Mouse (Mus musculus): ENCODE data around the gene Tmcc1. TPM values are rescaled to one million over a fixed set of nuclear protein-coding genes. Genes with fewer than 3 reads are reported as not detected.
A peak's percentile ranks its signal among the peaks of the same experiment; 100 is the strongest.

The Tmcc1 gene
- polyA plus RNA-seq, 1 experiment from 2014 or later, result 26.2 TPM

GRCm38 (mm10) chr6:115998758-115999157, 194.5 kb downstream of the Tmcc1 start:
- Histone ChIP-seq H3K4me3 (replicated peaks; ENCODE audit: low read depth, low read length) (no peak overlapping the region), H3K27ac (replicated peaks; ENCODE audit: low read depth, low read length) (no peak overlapping the region), H3K36me3 (ENCODE audit: control insufficient read depth, insufficient read depth, low read length) (no peaks in the 10 kb centered on the region), H3K4me2 (ENCODE audit: low read length) (no peak overlapping the region), H3K27me3 (ENCODE audit: control insufficient read depth, insufficient read depth, low read length) (peaks cover 16% of the 10 kb centered on the region), H3K9me3 (ENCODE audit: control insufficient read depth, low read length) (no peaks in the 10 kb centered on the region), H3K9ac (replicated peaks; ENCODE audit: low read length) (no peak overlapping the region), H3K4me1 (ENCODE audit: control insufficient read depth, insufficient read depth, low read length) (peaks cover 8% of the 10 kb centered on the region; the same call in 1 of the 2 replicates)
- 80% methylated on average over 7 of the region's 7 CpGs for WGBS
- no peak for DNase-seq
- no peak for ATAC-seq (ENCODE audit: low FRiP score, low TSS enrichment)

- H3K36me3 ChIP-seq (ENCODE audit: control insufficient read depth, insufficient read depth, low read length), result no peaks in the 10 kb centered on the region
- H3K9ac ChIP-seq (replicated peaks; ENCODE audit: low read length), result no peak overlapping the region
- H3K9me3 ChIP-seq (ENCODE audit: control insufficient read depth, low read length), result no peaks in the 10 kb centered on the region
- H3K27me3 ChIP-seq (ENCODE audit: control insufficient read depth, insufficient read depth, low read length), result peaks cover 26% of the 10 kb centered on the region
- no peak overlapping the region for H3K27ac ChIP-seq (replicated peaks; ENCODE audit: low read depth, low read length)
- DNase-seq (no peak), ATAC-seq (ENCODE audit: low FRiP score, low TSS enrichment) (no peak)
- no peak overlapping the region for H3K4me3 ChIP-seq (replicated peaks; ENCODE audit: low read depth, low read length)
- WGBS, result 16% methylated on average over 3 of the region's 3 CpGs
- peaks cover 13% of the 10 kb centered on the region for H3K4me1 ChIP-seq (ENCODE audit: control insufficient read depth, insufficient read depth, low read length)
- no peak overlapping the region for H3K4me2 ChIP-seq (ENCODE audit: low read length)
These were observed 195.5 kb downstream of the Tmcc1 start for GRCm38 (mm10) chr6:115997726-115998311.

- no peaks in the 10 kb centered on the region for H3K36me3 ChIP-seq (ENCODE audit: control insufficient read depth, insufficient read depth, low read length)
- H3K27me3 ChIP-seq (ENCODE audit: control insufficient read depth, insufficient read depth, low read length), result peaks cover 40% of the 10 kb centered on the region
- WGBS, result 42% methylated on average over 6 of the region's 6 CpGs
- DNase-seq (no peak), ATAC-seq (ENCODE audit: low FRiP score, low TSS enrichment) (no peak)
- H3K9ac ChIP-seq (replicated peaks; ENCODE audit: low read length), result no peak overlapping the region
- peaks cover 16% of the 10 kb centered on the region for H3K4me1 ChIP-seq (ENCODE audit: control insufficient read depth, insufficient read depth, low read length)
- H3K27ac ChIP-seq (replicated peaks; ENCODE audit: low read depth, low read length), result no peak overlapping the region
- H3K4me2 ChIP-seq (ENCODE audit: low read length), result no peak overlapping the region
- H3K9me3 ChIP-seq (ENCODE audit: control insufficient read depth, low read length), result no peaks in the 10 kb centered on the region
- H3K4me3 ChIP-seq (replicated peaks; ENCODE audit: low read depth, low read length), result no peak overlapping the region
These were observed 197.0 kb downstream of the Tmcc1 start for GRCm38 (mm10) chr6:115996171-115996851.

GRCm38 (mm10) chr6:115995531-115995941, 197.8 kb downstream of the Tmcc1 start:
- peak overlapping the region; percentile 82; the same call in 1 of the 2 replicates for H3K4me2 ChIP-seq (ENCODE audit: low read length)
- DNase-seq (no peak), ATAC-seq (ENCODE audit: low FRiP score, low TSS enrichment) (no peak)
- no peak overlapping the region for H3K4me3 ChIP-seq (replicated peaks; ENCODE audit: low read depth, low read length)
- H3K4me1 ChIP-seq (ENCODE audit: control insufficient read depth, insufficient read depth, low read length), result peaks cover 17% of the 10 kb centered on the region
- no peak overlapping the region for H3K27ac ChIP-seq (replicated peaks; ENCODE audit: low read depth, low read length)
- 71% methylated on average over 4 of the region's 4 CpGs for WGBS
- no peak overlapping the region for H3K9ac ChIP-seq (replicated peaks; ENCODE audit: low read length)
- no peaks in the 10 kb centered on the region for H3K9me3 ChIP-seq (ENCODE audit: control insufficient read depth, low read length)
- H3K36me3 ChIP-seq (ENCODE audit: control insufficient read depth, insufficient read depth, low read length), result no peaks in the 10 kb centered on the region
- peaks cover 42% of the 10 kb centered on the region for H3K27me3 ChIP-seq (ENCODE audit: control insufficient read depth, insufficient read depth, low read length)

GRCm38 (mm10) chr6:115994877-115995520, 198.3 kb downstream of the Tmcc1 start, which contains the start of gene Plxnd1:
TSS of gene Plxnd1 (minus strand) at chr6:115995005.
- H3K4me3 ChIP-seq (replicated peaks; ENCODE audit: low read depth, low read length), result peak within 1 kb of the TSS; percentile 48
- under 1% methylated on average over 42 of the region's 51 CpGs for WGBS
- peak; percentile 57 for ATAC-seq (ENCODE audit: low FRiP score, low TSS enrichment)
- peaks cover 44% of the 10 kb centered on the region for H3K27me3 ChIP-seq (ENCODE audit: control insufficient read depth, insufficient read depth, low read length)
- DNase-seq, result peak; percentile 80
- H3K27ac ChIP-seq (replicated peaks; ENCODE audit: low read depth, low read length), result no peak within 1 kb of the TSS
- peaks cover 17% of the 10 kb centered on the region for H3K4me1 ChIP-seq (ENCODE audit: control insufficient read depth, insufficient read depth, low read length)
- peak within 1 kb of the TSS; percentile 82 for H3K4me2 ChIP-seq (ENCODE audit: low read length)
- H3K36me3 ChIP-seq (ENCODE audit: control insufficient read depth, insufficient read depth, low read length), result no peaks in the 10 kb centered on the region
- no peaks in the 10 kb centered on the region for H3K9me3 ChIP-seq (ENCODE audit: control insufficient read depth, low read length)
- H3K9ac ChIP-seq (replicated peaks; ENCODE audit: low read length), result peak within 1 kb of the TSS; percentile 44

- H3K27ac ChIP-seq (replicated peaks; ENCODE audit: low read depth, low read length), result no peak overlapping the region
- peaks cover 17% of the 10 kb centered on the region for H3K4me1 ChIP-seq (ENCODE audit: control insufficient read depth, insufficient read depth, low read length)
- WGBS, result 1% methylated on average over 89 of the region's 93 CpGs
- H3K4me2 ChIP-seq (ENCODE audit: low read length), result peak overlapping the region; percentile 82
- DNase-seq, result peak; percentile 54
- H3K27me3 ChIP-seq (ENCODE audit: control insufficient read depth, insufficient read depth, low read length), result peaks cover 44% of the 10 kb centered on the region
- peak overlapping the region; percentile 44 for H3K9ac ChIP-seq (replicated peaks; ENCODE audit: low read length)
- H3K36me3 ChIP-seq (ENCODE audit: control insufficient read depth, insufficient read depth, low read length), result no peaks in the 10 kb centered on the region
- no peak for ATAC-seq (ENCODE audit: low FRiP score, low TSS enrichment)
- H3K9me3 ChIP-seq (ENCODE audit: control insufficient read depth, low read length), result no peaks in the 10 kb centered on the region
- peak overlapping the region; percentile 48 for H3K4me3 ChIP-seq (replicated peaks; ENCODE audit: low read depth, low read length)
These were observed 199.0 kb downstream of the Tmcc1 start for GRCm38 (mm10) chr6:115994146-115994876.

GRCm38 (mm10) chr6:115993463-115994145, 199.7 kb downstream of the Tmcc1 start:
- DNase-seq, result peak; percentile 65
- Histone ChIP-seq H3K27me3 (ENCODE audit: control insufficient read depth, insufficient read depth, low read length) (peaks cover 44% of the 10 kb centered on the region), H3K4me3 (replicated peaks; ENCODE audit: low read depth, low read length) (peak overlapping the region; percentile 48), H3K9me3 (ENCODE audit: control insufficient read depth, low read length) (no peaks in the 10 kb centered on the region), H3K27ac (replicated peaks; ENCODE audit: low read depth, low read length) (no peak overlapping the region), H3K4me2 (ENCODE audit: low read length) (peak overlapping the region; percentile 82), H3K36me3 (ENCODE audit: control insufficient read depth, insufficient read depth, low read length) (no peaks in the 10 kb centered on the region), H3K4me1 (ENCODE audit: control insufficient read depth, insufficient read depth, low read length) (peaks cover 17% of the 10 kb centered on the region), H3K9ac (replicated peaks; ENCODE audit: low read length) (0 out of 2 replicates have a peak overlapping the region, but pooled peaks have one; percentile 12)
- WGBS, result 3% methylated on average over 84 of the region's 86 CpGs
- ATAC-seq (ENCODE audit: low FRiP score, low TSS enrichment), result no peak

- DNase-seq, result no peak
- WGBS, result 46% methylated on average over 6 of the region's 6 CpGs
- no peak overlapping the region for H3K27ac ChIP-seq (replicated peaks; ENCODE audit: low read depth, low read length)
These were observed 200.3 kb downstream of the Tmcc1 start for GRCm38 (mm10) chr6:115992981-115993380.

More at GRCm38 (mm10) chr6:115992981-115993380, 200.3 kb downstream of the Tmcc1 start:
- no peaks in the 10 kb centered on the region for H3K36me3 ChIP-seq (ENCODE audit: control insufficient read depth, insufficient read depth, low read length)
- H3K9me3 ChIP-seq (ENCODE audit: control insufficient read depth, low read length), result no peaks in the 10 kb centered on the region
- peak overlapping the region; percentile 82 for H3K4me2 ChIP-seq (ENCODE audit: low read length)
- H3K27me3 ChIP-seq (ENCODE audit: control insufficient read depth, insufficient read depth, low read length), result peaks cover 44% of the 10 kb centered on the region
- H3K4me3 ChIP-seq (replicated peaks; ENCODE audit: low read depth, low read length), result peak overlapping the region; percentile 48
- no peak for ATAC-seq (ENCODE audit: low FRiP score, low TSS enrichment)
- 0 out of 2 replicates have a peak overlapping the region, but pooled peaks have one; percentile 12 for H3K9ac ChIP-seq (replicated peaks; ENCODE audit: low read length)
- peaks cover 17% of the 10 kb centered on the region for H3K4me1 ChIP-seq (ENCODE audit: control insufficient read depth, insufficient read depth, low read length)
